Mouse (Mus musculus) thymus, adult 2 months (tissue): Measurements from ENCODE around the gene Edem2.

ENCODE experiments used
- CTCF ChIP-seq: fragments of 200-500 bp; IDR thresholded peaks from 2 replicates; pipeline ENCODE4 v1.5.1; 2012; ENCODE audit warnings: mild to moderate bottlenecking, control low read depth, low read length, moderate library complexity, borderline replicate concordance; ENCODE audit not compliant: control insufficient read depth, poor library complexity, insufficient read depth; ENCODE audit errors: extremely low read depth
- POLR2A ChIP-seq: fragments of 200-500 bp; IDR thresholded peaks from 2 replicates; pipeline ENCODE4 v1.6.1; 2012; ENCODE audit warnings: mild to moderate bottlenecking, low read length, control low read depth, moderate library complexity; ENCODE audit not compliant: control insufficient read depth, poor library complexity, insufficient read depth; ENCODE audit errors: extremely low read depth

- TF ChIP-seq CTCF, result no peak
- TF ChIP-seq POLR2A, result no peak
Measured at GRCm38 (mm10) chr2:155778004-155778403, 48.7 kb upstream of the Edem2 start.
